8 mouse cellular contexts compared by ENCODE assay signal in the genomic region with DNA sequence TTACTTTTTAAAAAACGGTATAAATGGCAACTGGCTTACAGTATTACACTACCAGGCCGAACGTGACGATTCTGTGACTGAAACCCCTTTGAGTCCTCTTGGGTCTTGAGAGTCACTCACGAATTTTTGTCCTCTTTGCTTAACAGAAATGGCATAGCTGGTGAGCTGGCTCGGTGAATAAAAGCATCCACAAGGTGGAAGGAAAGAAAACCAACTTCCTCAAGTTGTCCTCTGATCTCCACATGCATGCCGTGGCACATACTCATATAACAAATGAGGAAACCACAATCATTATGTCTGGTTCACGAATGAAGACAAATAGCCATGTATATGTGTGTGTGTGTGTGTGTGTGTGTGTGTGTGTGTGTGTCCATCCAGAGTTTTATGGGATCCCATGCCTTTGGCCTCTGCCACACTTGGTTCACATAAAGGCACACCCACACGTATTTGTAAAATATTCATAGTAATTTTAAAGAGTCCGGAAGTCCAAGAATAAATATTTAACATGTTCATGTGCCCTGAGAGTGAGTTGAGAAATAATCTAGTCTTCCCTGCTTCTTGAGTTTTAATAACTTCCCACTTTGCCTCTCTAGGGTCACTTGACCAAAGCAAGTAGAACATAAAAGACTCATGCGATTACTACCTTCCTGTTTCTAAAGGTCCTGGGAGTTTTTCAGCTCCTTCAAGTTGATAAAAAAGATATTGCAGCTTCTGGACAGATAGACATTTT. TPM values are rescaled to one million over a fixed set of nuclear protein-coding genes. Genes with fewer than 3 reads are reported as not detected.
DNase-seq lines count a peak whose midpoint lies in the region; ATAC-seq and TF ChIP-seq lines count a peak whose summit lies in the region.

No protein-coding gene starts in this region.

- peaks cover 5% of the 10 kb centered on the region; the same call in 1 of the 2 replicates for H3K27me3 ChIP-seq in forebrain, embryonic 10.5 days (ENCODE audit: poor library complexity, severe bottlenecking)
- no peaks in the 10 kb centered on the region for H3K27me3 ChIP-seq in limb, embryonic 14.5 days (ENCODE audit: control insufficient read depth, insufficient read depth, low read length)
- 0 out of 2 replicates have a peak, but pooled peaks cover 5% of the 10 kb centered on the region for H3K27me3 ChIP-seq in neural tube, embryonic 12.5 days (replicated peaks)

- no peaks in the 10 kb centered on the region for H3K9me3 ChIP-seq in forebrain, embryonic 10.5 days
- H3K9me3 ChIP-seq in limb, embryonic 14.5 days (ENCODE audit: control insufficient read depth, low read length): no peaks in the 10 kb centered on the region
- no peaks in the 10 kb centered on the region for H3K9me3 ChIP-seq in neural tube, embryonic 12.5 days

- peak overlapping the region; percentile 58; the same call in 1 of the 2 replicates for H3K9ac ChIP-seq in limb, embryonic 14.5 days (ENCODE audit: low read depth, low read length, severe bottlenecking)
- peak overlapping the region; percentile 40; the same call in 1 of the 2 replicates for H3K9ac ChIP-seq in neural tube, embryonic 12.5 days

- H3K4me2 ChIP-seq in limb, embryonic 14.5 days (replicated peaks; ENCODE audit: low read depth, low read length, severe bottlenecking): peak overlapping the region; percentile 79
- peak overlapping the region; percentile 77 for H3K4me2 ChIP-seq in neural tube, embryonic 12.5 days (replicated peaks)

- no peak overlapping the region for H3K27ac ChIP-seq in layer of hippocampus, adult 2 months
- H3K27ac ChIP-seq in forebrain, embryonic 10.5 days: peak overlapping the region; percentile 91
- no peak overlapping the region for H3K27ac ChIP-seq in limb, embryonic 14.5 days (replicated peaks; ENCODE audit: low read depth, low read length)
- H3K27ac ChIP-seq in neural tube, embryonic 12.5 days: no peak overlapping the region

- peak overlapping the region; percentile 69 for H3K4me3 ChIP-seq in layer of hippocampus, adult 2 months
- H3K4me3 ChIP-seq in forebrain, embryonic 10.5 days: peak overlapping the region; percentile 93
- peak overlapping the region; percentile 73 for H3K4me3 ChIP-seq in limb, embryonic 14.5 days (replicated peaks; ENCODE audit: low read length)
- H3K4me3 ChIP-seq in neural tube, embryonic 12.5 days: peak overlapping the region; percentile 60

- H3K36me3 ChIP-seq in forebrain, embryonic 10.5 days (replicated peaks): peaks cover 25% of the 10 kb centered on the region
- H3K36me3 ChIP-seq in limb, embryonic 14.5 days (ENCODE audit: control insufficient read depth, insufficient read depth, low read length): peaks cover 1% of the 10 kb centered on the region
- H3K36me3 ChIP-seq in neural tube, embryonic 12.5 days: no peaks in the 10 kb centered on the region; the same call in 1 of the 2 replicates

- no peak for TF ChIP-seq CTCF in layer of hippocampus, adult 2 months (conservative IDR thresholded peaks at IDR 0.05)

- peaks cover 23% of the 10 kb centered on the region for H3K4me1 ChIP-seq in forebrain, embryonic 10.5 days
- H3K4me1 ChIP-seq in limb, embryonic 14.5 days (ENCODE audit: control insufficient read depth, insufficient read depth, low read length): 0 out of 2 replicates have a peak, but pooled peaks cover 5% of the 10 kb centered on the region
- H3K4me1 ChIP-seq in neural tube, embryonic 12.5 days: peaks cover 6% of the 10 kb centered on the region

- no peak for DNase-seq in layer of hippocampus, adult 2 months (ENCODE audit: low spot score in 2 of 2)
- DNase-seq in layer of hippocampus, adult 11-12 months (ENCODE audit: low spot score): no peak
- DNase-seq in forebrain, embryonic 10.5 days (ENCODE audit: extremely low spot score, low spot score): no peak
- no peak for DNase-seq in limb, embryonic 14.5 days (ENCODE audit: low spot score)
- no peak for DNase-seq in embryo, embryonic 10 days (ENCODE audit: low spot score)
- no peak for DNase-seq in thymus, adult 18-20 months
- DNase-seq in adrenal gland, postnatal 36 days: no peak

- WGBS in forebrain, embryonic 10.5 days: 46% methylated on average over 11 of the region's 11 CpGs
- WGBS in limb, embryonic 14.5 days: 41% methylated on average over 11 of the region's 11 CpGs
- 41% methylated on average over 11 of the region's 11 CpGs for WGBS in neural tube, embryonic 12.5 days

- no peak for TF ChIP-seq POLR2A in limb, embryonic 14.5 days (IDR thresholded peaks at IDR 0.05; ENCODE audit: borderline replicate concordance, extremely low read depth, insufficient read depth, insufficient read length)

- peak; percentile 51; the same call in 1 of the 2 replicates for ATAC-seq in limb, embryonic 14.5 days (ENCODE audit: low FRiP score, low read depth)
- peak; percentile 72 for ATAC-seq in neural tube, embryonic 12.5 days (ENCODE audit: low FRiP score, low read depth)

RNA-seq across cellular contexts. Expression of gene Bub1, which starts 0.6 kb away (rescaled TPM):
- under 1 TPM; 0.25 to 0.77 TPM for total RNA-seq in layer of hippocampus, adult 2 months (2021)
- 116 and 126 TPM in 2 replicates for polyA plus RNA-seq in forebrain, embryonic 10.5 days (2016; fragmentation: Nextera tagmentation; extraction: Ambion mirVana)
- 22.0 and 28.4 TPM in 2 replicates for polyA plus RNA-seq in limb, embryonic 14.5 days (2012; rRNA removed)
- 17.3 and 22.2 TPM in 2 replicates for polyA plus RNA-seq in limb, embryonic 14.5 days (2014; fragmentation: Nextera tagmentation; extraction: Ambion mirVana)
- 45.3 and 48.6 TPM in 2 replicates for polyA plus RNA-seq in neural tube, embryonic 12.5 days (2016; fragmentation: Nextera tagmentation; extraction: Ambion mirVana)
- 1 to 10 TPM; 1.8 to 2.8 TPM for total RNA-seq in adrenal gland, postnatal 36 days (2021)

RNA-seq across cellular contexts. Expression of gene Acoxl, which starts 6.4 kb away (rescaled TPM):
- total RNA-seq in layer of hippocampus, adult 2 months (2021): not detected
- 0.09 TPM in 2 replicates for polyA plus RNA-seq in forebrain, embryonic 10.5 days (2016; fragmentation: Nextera tagmentation; extraction: Ambion mirVana)
- polyA plus RNA-seq in limb, embryonic 14.5 days (2012; rRNA removed): 0.04 and 0.13 TPM in 2 replicates
- polyA plus RNA-seq in limb, embryonic 14.5 days (2014; fragmentation: Nextera tagmentation; extraction: Ambion mirVana): 0.12 TPM in 1 of 2 replicates, not detected in the other
- polyA plus RNA-seq in neural tube, embryonic 12.5 days (2016; fragmentation: Nextera tagmentation; extraction: Ambion mirVana): not detected in 2 replicates
- total RNA-seq in adrenal gland, postnatal 36 days (2021): 1 to 10 TPM in 1 of 2 experiments, under 1 TPM in 1; 0.20 to 1.7 TPM

RNA-seq across cellular contexts. Expression of gene Mtln, which starts 40.0 kb away (rescaled TPM):
- total RNA-seq in layer of hippocampus, adult 2 months (2021): 10 to 100 TPM; 52.6 to 55.4 TPM
- 26.0 and 30.5 TPM in 2 replicates for polyA plus RNA-seq in forebrain, embryonic 10.5 days (2016; fragmentation: Nextera tagmentation; extraction: Ambion mirVana)
- 43.1 and 57.9 TPM in 2 replicates for polyA plus RNA-seq in limb, embryonic 14.5 days (2012; rRNA removed)
- 38.3 and 44.8 TPM in 2 replicates for polyA plus RNA-seq in limb, embryonic 14.5 days (2014; fragmentation: Nextera tagmentation; extraction: Ambion mirVana)
- 26.6 and 26.7 TPM in 2 replicates for polyA plus RNA-seq in neural tube, embryonic 12.5 days (2016; fragmentation: Nextera tagmentation; extraction: Ambion mirVana)
- total RNA-seq in adrenal gland, postnatal 36 days (2021): 100 to 1,000 TPM in 1 of 2 experiments, 10 to 100 TPM in 1; 82.9 to 114 TPM

RNA-seq across cellular contexts. Expression of gene Nphp1, which starts 43.6 kb away (rescaled TPM):
- total RNA-seq in layer of hippocampus, adult 2 months (2021): 10 to 100 TPM; 21.4 to 25.0 TPM
- polyA plus RNA-seq in forebrain, embryonic 10.5 days (2016; fragmentation: Nextera tagmentation; extraction: Ambion mirVana): 45.8 and 48.6 TPM in 2 replicates
- 21.6 and 27.8 TPM in 2 replicates for polyA plus RNA-seq in limb, embryonic 14.5 days (2012; rRNA removed)
- polyA plus RNA-seq in limb, embryonic 14.5 days (2014; fragmentation: Nextera tagmentation; extraction: Ambion mirVana): 23.4 and 30.0 TPM in 2 replicates
- polyA plus RNA-seq in neural tube, embryonic 12.5 days (2016; fragmentation: Nextera tagmentation; extraction: Ambion mirVana): 21.3 and 24.6 TPM in 2 replicates
- 10 to 100 TPM; 21.2 to 28.5 TPM for total RNA-seq in adrenal gland, postnatal 36 days (2021)
